In the genomic region with DNA sequence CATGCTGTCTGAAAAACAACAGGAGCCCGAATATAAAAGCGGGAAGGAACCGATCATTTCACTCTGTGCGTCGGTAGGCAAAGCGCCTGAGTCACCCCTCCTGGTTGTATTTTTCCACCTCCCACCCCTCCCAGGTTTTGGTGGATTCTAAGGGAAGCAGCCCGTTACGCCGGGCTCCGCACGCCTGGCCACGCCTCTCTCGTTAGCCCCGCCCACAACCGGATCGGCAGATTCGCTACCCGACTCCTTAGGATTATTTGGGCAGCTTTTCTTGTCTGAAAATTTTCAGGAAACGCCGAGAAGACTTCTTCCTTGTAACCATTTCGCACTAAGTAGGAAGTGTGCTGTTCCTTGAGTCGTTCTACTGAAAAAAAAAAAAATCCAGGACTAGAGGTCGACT, we compare ENCODE assay signal across 8 mouse cellular contexts. TPM values are rescaled to one million over a fixed set of nuclear protein-coding genes. Genes with fewer than 3 reads are reported as not detected.
A peak's percentile ranks its signal among the peaks of the same experiment; 100 is the strongest.
DNase-seq lines count a peak whose midpoint lies in the region; ATAC-seq lines count a peak whose summit lies in the region.

A gene (plus strand): TSS at position 245 of the 400 bp plus-strand sequence.

- H3K4me2 ChIP-seq in lung, embryonic 16.5 days (ENCODE audit: low read depth, low read length) = peak within 1 kb of the TSS; percentile 79

- no peaks in the 10 kb centered on the region for H3K9me3 ChIP-seq in lung, embryonic 16.5 days (ENCODE audit: control insufficient read depth, low read length)

- peak; percentile 61 to 63 for ATAC-seq in hematopoietic stem cell, adult 5-6 weeks (replicated peaks in 1 of 2; ENCODE audit: insufficient read depth in 1 of 2, low FRiP score in 2 of 2, low TSS enrichment in 1 of 2, low read depth in 1 of 2, poor library complexity in 2 of 2, severe bottlenecking in 2 of 2)
- peak; percentile 67 for ATAC-seq in lung, embryonic 16.5 days (ENCODE audit: low read depth)

- H3K9ac ChIP-seq in lung, embryonic 16.5 days (ENCODE audit: low read length) = peak within 1 kb of the TSS; percentile 93

- H3K4me1 ChIP-seq in lung, embryonic 16.5 days (replicated peaks; ENCODE audit: control insufficient read depth, insufficient read depth, low read length) = peaks cover 12% of the 10 kb centered on the region

- H3K36me3 ChIP-seq in lung, embryonic 16.5 days (ENCODE audit: control insufficient read depth, insufficient read depth, low read length) = peaks cover 17% of the 10 kb centered on the region

- peak within 1 kb of the TSS; percentile 87 for H3K4me3 ChIP-seq in lung, embryonic 16.5 days (ENCODE audit: low read length)

- peak; percentile 59 for DNase-seq in MEL-GATA-1-ER (ENCODE audit: extremely low read depth, low read depth)
- DNase-seq in cerebellum, adult 8-10 months = peak; percentile 91
- peak; percentile 81 for DNase-seq in forelimb bud, embryonic 11.5 days (ENCODE audit: low read depth, low spot score)
- peak; percentile 65 for DNase-seq in layer of hippocampus, adult 9-10 months (ENCODE audit: low spot score)
- DNase-seq in ovary, postnatal 14 days (ENCODE audit: low spot score) = peak; percentile 86
- peak; percentile 76 to 86 for DNase-seq in thymus, postnatal 10 days (ENCODE audit: low spot score in 2 of 2)

- no peaks in the 10 kb centered on the region for H3K27me3 ChIP-seq in lung, embryonic 16.5 days (ENCODE audit: control insufficient read depth, insufficient read depth, low read depth, low read length)

- WGBS in lung, embryonic 16.5 days = under 1% methylated on average over 23 of the region's 23 CpGs

- H3K27ac ChIP-seq in lung, embryonic 16.5 days (ENCODE audit: low read length) = peak within 1 kb of the TSS; percentile 99

RNA-seq across cellular contexts. Expression of the gene that starts here (rescaled TPM):
- total RNA-seq in hematopoietic stem cell, adult 5-6 weeks (2017) = 12.4 and 15.2 TPM in 2 replicates
- polyA plus RNA-seq in lung, embryonic 16.5 days (2015; fragmentation: Nextera tagmentation; extraction: Ambion mirVana) = 13.8 and 18.1 TPM in 2 replicates

Comparison
In these comparisons a context has a peak if more than half of its experiments do, and no peak if none do; other contexts are left out.
1. Peak in every context shown above with its lines: DNase-seq, ATAC-seq, H3K4me3 ChIP-seq and H3K27ac ChIP-seq.